Mouse (Mus musculus): ENCODE data around the gene Irf8. TPM values are rescaled to one million over a fixed set of nuclear protein-coding genes. Genes with fewer than 3 reads are reported as not detected.
A peak's percentile ranks its signal among the peaks of the same experiment; 100 is the strongest.

The Irf8 gene
- total and polyA plus RNA-seq, 3 experiments = 0.05 to 0.07 TPM; not detected in 1

- Histone ChIP-seq H3K36me3 (replicated peaks) (no peaks in the 10 kb centered on the region), H3K27me3 (ENCODE audit: insufficient read depth, low read length) (no peaks in the 10 kb centered on the region), H3K4me1 (ENCODE audit: insufficient read depth, low read depth, low read length) (no peaks in the 10 kb centered on the region), H3K4me3 (ENCODE audit: low read depth, low read length) (no peak overlapping the region), H3K9me3 (replicated peaks) (peaks cover 81% of the 10 kb centered on the region)
- ATAC-seq (ENCODE audit: extremely low read depth, insufficient number of reproducible peaks, low FRiP score, poor library complexity, severe bottlenecking) (no peak), DNase-seq (ENCODE audit: low spot score) (no peak)
- TF ChIP-seq GATA1 (IDR thresholded peaks at IDR 0.05; ENCODE audit: borderline replicate concordance, low read length) (no peak), TAL1 (conservative IDR thresholded peaks at IDR 0.05; ENCODE audit: low read depth, low read length) (no peak), GATA2 (IDR thresholded peaks at IDR 0.05; ENCODE audit: borderline replicate concordance, low read depth, low read length) (no peak), CTCF (IDR thresholded peaks at IDR 0.05; ENCODE audit: low read depth, low read length) (no peak), POLR2AphosphoS5 (IDR thresholded peaks at IDR 0.05; ENCODE audit: insufficient replicate concordance, low read depth, low read length) (no peak)
These were observed 32.5 kb downstream of the Irf8 start for GRCm38 (mm10) chr8:120768454-120769218.

GRCm38 (mm10) chr8:120777184-120777583 lies 41.0 kb downstream of the Irf8 start:
- H3K27me3 ChIP-seq (ENCODE audit: insufficient read depth, low read length) = no peaks in the 10 kb centered on the region
- H3K36me3 ChIP-seq (replicated peaks) = no peaks in the 10 kb centered on the region
- no peak for TF ChIP-seq GATA2 (IDR thresholded peaks at IDR 0.05; ENCODE audit: borderline replicate concordance, low read depth, low read length)
- no peak for TF ChIP-seq TAL1 (conservative IDR thresholded peaks at IDR 0.05; ENCODE audit: low read depth, low read length)
- no peak for TF ChIP-seq GATA1 (IDR thresholded peaks at IDR 0.05; ENCODE audit: borderline replicate concordance, low read length)
- no peak for TF ChIP-seq POLR2AphosphoS5 (IDR thresholded peaks at IDR 0.05; ENCODE audit: insufficient replicate concordance, low read depth, low read length)
- TF ChIP-seq CTCF (IDR thresholded peaks at IDR 0.05; ENCODE audit: low read depth, low read length) = no peak
- ATAC-seq (ENCODE audit: extremely low read depth, insufficient number of reproducible peaks, low FRiP score, poor library complexity, severe bottlenecking) (no peak), DNase-seq (ENCODE audit: low spot score) (no peak)
- H3K4me1 ChIP-seq (ENCODE audit: insufficient read depth, low read depth, low read length) = no peaks in the 10 kb centered on the region
- no peak overlapping the region for H3K4me3 ChIP-seq (ENCODE audit: low read depth, low read length)
- peaks cover 88% of the 10 kb centered on the region for H3K9me3 ChIP-seq (replicated peaks)

DNA sequence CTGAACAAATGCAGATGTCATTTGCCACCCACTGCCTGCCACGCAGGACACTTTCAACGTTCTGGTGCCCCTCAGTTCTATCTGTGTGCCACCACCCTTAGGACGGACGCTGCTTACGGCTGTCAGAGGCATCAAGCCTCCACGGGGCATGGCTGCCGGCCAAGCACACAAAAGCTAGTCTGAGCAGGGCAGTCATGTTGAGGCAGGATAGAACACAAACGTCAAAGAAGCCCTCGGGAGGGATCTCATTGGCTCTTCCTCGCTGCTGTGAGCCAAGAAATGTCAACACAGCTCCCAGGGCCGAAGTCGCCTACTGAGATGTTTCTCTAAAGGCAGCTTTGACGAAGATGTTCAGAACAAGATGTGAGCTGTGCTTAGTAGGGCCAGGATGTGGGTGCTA lies 41.6 kb downstream of the Irf8 start:
- H3K4me3 ChIP-seq (ENCODE audit: low read depth, low read length) = no peak overlapping the region
- no peaks in the 10 kb centered on the region for H3K4me1 ChIP-seq (ENCODE audit: insufficient read depth, low read depth, low read length)
- H3K9me3 ChIP-seq (replicated peaks) = peaks cover 89% of the 10 kb centered on the region
- H3K27me3 ChIP-seq (ENCODE audit: insufficient read depth, low read length) = no peaks in the 10 kb centered on the region
- no peaks in the 10 kb centered on the region for H3K36me3 ChIP-seq (replicated peaks)
- ATAC-seq (ENCODE audit: extremely low read depth, insufficient number of reproducible peaks, low FRiP score, poor library complexity, severe bottlenecking) (no peak), DNase-seq (ENCODE audit: low spot score) (no peak)
- TF ChIP-seq POLR2AphosphoS5 (IDR thresholded peaks at IDR 0.05; ENCODE audit: insufficient replicate concordance, low read depth, low read length) = no peak
- no peak for TF ChIP-seq TAL1 (conservative IDR thresholded peaks at IDR 0.05; ENCODE audit: low read depth, low read length)
- no peak for TF ChIP-seq GATA2 (IDR thresholded peaks at IDR 0.05; ENCODE audit: borderline replicate concordance, low read depth, low read length)
- TF ChIP-seq GATA1 (IDR thresholded peaks at IDR 0.05; ENCODE audit: borderline replicate concordance, low read length) = no peak
- no peak for TF ChIP-seq CTCF (IDR thresholded peaks at IDR 0.05; ENCODE audit: low read depth, low read length)

DNA sequence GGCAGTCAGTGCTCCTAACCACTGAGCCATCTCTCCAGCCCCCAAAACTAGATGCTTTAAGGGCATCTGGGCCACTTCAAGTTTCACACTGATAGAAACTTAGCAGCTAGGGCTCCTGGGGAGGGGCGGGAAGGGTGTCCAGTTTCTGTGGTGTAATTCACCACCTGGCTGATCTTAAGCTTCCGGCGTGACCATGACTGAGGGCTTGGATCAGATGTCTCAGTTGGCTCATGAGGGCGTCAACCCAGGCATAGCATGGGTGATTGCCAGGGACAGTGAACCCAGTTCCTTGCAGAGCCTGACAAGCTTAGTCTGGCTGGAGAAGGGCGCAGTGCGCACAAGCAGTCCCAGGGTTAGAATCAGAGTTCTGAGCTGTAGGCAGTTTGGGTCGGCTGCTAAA lies 42.9 kb downstream of the Irf8 start:
- no peak overlapping the region for H3K4me3 ChIP-seq (ENCODE audit: low read depth, low read length)
- DNase-seq (ENCODE audit: low spot score) (no peak), ATAC-seq (ENCODE audit: extremely low read depth, insufficient number of reproducible peaks, low FRiP score, poor library complexity, severe bottlenecking) (no peak)
- peaks cover 88% of the 10 kb centered on the region for H3K9me3 ChIP-seq (replicated peaks)
- TF ChIP-seq POLR2AphosphoS5 (IDR thresholded peaks at IDR 0.05; ENCODE audit: insufficient replicate concordance, low read depth, low read length) (no peak), GATA1 (IDR thresholded peaks at IDR 0.05; ENCODE audit: borderline replicate concordance, low read length) (no peak), GATA2 (IDR thresholded peaks at IDR 0.05; ENCODE audit: borderline replicate concordance, low read depth, low read length) (no peak), TAL1 (conservative IDR thresholded peaks at IDR 0.05; ENCODE audit: low read depth, low read length) (no peak), CTCF (IDR thresholded peaks at IDR 0.05; ENCODE audit: low read depth, low read length) (no peak)
- no peaks in the 10 kb centered on the region for H3K4me1 ChIP-seq (ENCODE audit: insufficient read depth, low read depth, low read length)
- H3K36me3 ChIP-seq (replicated peaks) = no peaks in the 10 kb centered on the region
- no peaks in the 10 kb centered on the region for H3K27me3 ChIP-seq (ENCODE audit: insufficient read depth, low read length)

GRCm38 (mm10) chr8:120783781-120784180 lies 47.6 kb downstream of the Irf8 start:
- DNase-seq (ENCODE audit: low spot score) (no peak), ATAC-seq (ENCODE audit: extremely low read depth, insufficient number of reproducible peaks, low FRiP score, poor library complexity, severe bottlenecking) (no peak)
- Histone ChIP-seq H3K4me3 (ENCODE audit: low read depth, low read length) (no peak overlapping the region), H3K9me3 (replicated peaks) (peaks cover 91% of the 10 kb centered on the region), H3K27me3 (ENCODE audit: insufficient read depth, low read length) (no peaks in the 10 kb centered on the region), H3K36me3 (replicated peaks) (no peaks in the 10 kb centered on the region), H3K4me1 (ENCODE audit: insufficient read depth, low read depth, low read length) (no peaks in the 10 kb centered on the region)
- TF ChIP-seq POLR2AphosphoS5 (IDR thresholded peaks at IDR 0.05; ENCODE audit: insufficient replicate concordance, low read depth, low read length) = no peak
- no peak for TF ChIP-seq GATA1 (IDR thresholded peaks at IDR 0.05; ENCODE audit: borderline replicate concordance, low read length)
- no peak for TF ChIP-seq CTCF (IDR thresholded peaks at IDR 0.05; ENCODE audit: low read depth, low read length)
- TF ChIP-seq TAL1 (conservative IDR thresholded peaks at IDR 0.05; ENCODE audit: low read depth, low read length) = no peak
- no peak for TF ChIP-seq GATA2 (IDR thresholded peaks at IDR 0.05; ENCODE audit: borderline replicate concordance, low read depth, low read length)

DNA sequence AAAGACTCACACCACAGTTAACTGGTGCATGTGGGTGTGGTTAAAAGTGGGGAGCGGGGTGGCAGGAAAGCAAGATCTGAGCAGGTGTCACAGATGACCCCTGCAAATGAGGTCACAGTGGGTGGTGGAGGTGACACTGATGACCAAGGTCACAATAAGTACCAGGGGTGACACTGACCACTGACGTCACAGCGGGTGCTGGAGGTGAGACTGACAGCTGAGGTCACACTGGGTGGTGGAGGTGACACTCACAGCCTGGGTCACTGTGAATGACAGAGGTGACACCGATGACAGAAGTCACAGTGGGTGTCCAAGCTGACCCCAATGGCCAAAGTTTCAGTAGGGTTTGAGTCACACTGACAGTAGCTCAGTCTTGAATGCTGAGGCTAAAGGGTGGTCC lies 50.6 kb downstream of the Irf8 start:
- H3K9me3 ChIP-seq (replicated peaks) = peaks cover 89% of the 10 kb centered on the region
- no peak for DNase-seq (ENCODE audit: low spot score)
- no peak for ATAC-seq (ENCODE audit: extremely low read depth, insufficient number of reproducible peaks, low FRiP score, poor library complexity, severe bottlenecking)
- H3K4me1 ChIP-seq (ENCODE audit: insufficient read depth, low read depth, low read length) = no peaks in the 10 kb centered on the region
- no peaks in the 10 kb centered on the region for H3K36me3 ChIP-seq (replicated peaks)
- no peak for TF ChIP-seq GATA2 (IDR thresholded peaks at IDR 0.05; ENCODE audit: borderline replicate concordance, low read depth, low read length)
- TF ChIP-seq TAL1 (conservative IDR thresholded peaks at IDR 0.05; ENCODE audit: low read depth, low read length) = no peak
- H3K27me3 ChIP-seq (ENCODE audit: insufficient read depth, low read length) = no peaks in the 10 kb centered on the region
- H3K4me3 ChIP-seq (ENCODE audit: low read depth, low read length) = peak overlapping the region; percentile 6; the same call in 1 of the 2 replicates
